Mouse (Mus musculus): ENCODE measurements around the gene Cga.
A peak's percentile ranks its signal among the peaks of the same experiment; 100 is the strongest.

Cga gene

GRCm38 (mm10) chr4:34893479-34893878 lies at the start of gene Cga:
Gene Cga (plus strand): TSS chr4:34893779.
- no peak for DNase-seq (ENCODE audit: low spot score)

- DNase-seq (ENCODE audit: low spot score): no peak
Observed at GRCm38 (mm10) chr4:34843839-34844238, 49.7 kb upstream of the Cga start.

GRCm38 (mm10) chr4:34847679-34848309 lies 45.8 kb upstream of the Cga start:
- DNase-seq (ENCODE audit: low spot score): no peak

- no peak for DNase-seq (ENCODE audit: low spot score)
Observed at GRCm38 (mm10) chr4:34850156-34850555, 43.4 kb upstream of the Cga start.

- DNase-seq (ENCODE audit: low spot score): no peak
Observed at GRCm38 (mm10) chr4:34852051-34852450, 41.5 kb upstream of the Cga start.

- DNase-seq (ENCODE audit: low spot score): no peak
Observed at GRCm38 (mm10) chr4:34855966-34856365, 37.6 kb upstream of the Cga start.

GRCm38 (mm10) chr4:34858903-34859302 lies 34.7 kb upstream of the Cga start:
- DNase-seq (ENCODE audit: low spot score): no peak

- no peak for DNase-seq (ENCODE audit: low spot score)
Observed at GRCm38 (mm10) chr4:34859416-34859815, 34.2 kb upstream of the Cga start.

- no peak for DNase-seq (ENCODE audit: low spot score)
Observed at GRCm38 (mm10) chr4:34861438-34861837, 32.1 kb upstream of the Cga start.

- DNase-seq (ENCODE audit: low spot score): no peak
Observed at GRCm38 (mm10) chr4:34869813-34870212, 23.8 kb upstream of the Cga start.

GRCm38 (mm10) chr4:34872896-34873495 lies 20.6 kb upstream of the Cga start:
- no peak for DNase-seq (ENCODE audit: low spot score)

GRCm38 (mm10) chr4:34874234-34874633 lies 19.3 kb upstream of the Cga start:
- no peak for DNase-seq (ENCODE audit: low spot score)

- no peak for DNase-seq (ENCODE audit: low spot score)
Observed at GRCm38 (mm10) chr4:34880921-34881650, 12.5 kb upstream of the Cga start.

GRCm38 (mm10) chr4:34881851-34882250 lies 11.7 kb upstream of the Cga start:
- DNase-seq (ENCODE audit: low spot score): no peak

GRCm38 (mm10) chr4:34882291-34882769 lies 11.2 kb upstream of the Cga start:
- DNase-seq (ENCODE audit: low spot score): peak; percentile 62

- peak; percentile 93 for DNase-seq (ENCODE audit: low spot score)
Observed at GRCm38 (mm10) chr4:34882818-34883217, 10.8 kb upstream of the Cga start, which contains the start of gene Zfp292. Gene Zfp292 (minus strand): TSS chr4:34882960.

- DNase-seq (ENCODE audit: low spot score): no peak
Observed at GRCm38 (mm10) chr4:34883366-34884029, 10.1 kb upstream of the Cga start.

- no peak for DNase-seq (ENCODE audit: low spot score)
Observed at GRCm38 (mm10) chr4:34885631-34886351, 7.8 kb upstream of the Cga start.

GRCm38 (mm10) chr4:34886490-34887111 lies 7.0 kb upstream of the Cga start:
- DNase-seq (ENCODE audit: low spot score): peak; percentile 83

GRCm38 (mm10) chr4:34887295-34887694 lies 6.3 kb upstream of the Cga start:
- no peak for DNase-seq (ENCODE audit: low spot score)

GRCm38 (mm10) chr4:34889101-34889811 lies 4.3 kb upstream of the Cga start:
- DNase-seq (ENCODE audit: low spot score): no peak

Data from ovary, postnatal 36 days (tissue).